ENCODE assay signal across 33 mouse cellular contexts in genomic region chr7:137927371-137927770, GRCm38 (mm10).
"Had no signal": no experiment of that assay in that cellular context is flagged by ENCODE, and none has a peak within 500 bp of the region (broad histone marks: within the 10 kb centered on the region; RNA-seq: fewer than 3 reads in every experiment).

No protein-coding gene starts in this region.

- H3K9ac ChIP-seq: heart, embryonic 12.5 days; heart, embryonic 13.5 days; heart, embryonic 15.5 days; hindbrain, embryonic 12.5 days; hindbrain, embryonic 13.5 days; hindbrain, embryonic 14.5 days; hindbrain, embryonic 15.5 days; intestine, embryonic 15.5 days; kidney, embryonic 15.5 days had no signal

- H3K36me3 ChIP-seq: heart, embryonic 10.5 days; heart, embryonic 12.5 days; heart, embryonic 13.5 days; heart, embryonic 15.5 days; hindbrain, embryonic 10.5 days; hindbrain, embryonic 12.5 days; hindbrain, embryonic 13.5 days; hindbrain, embryonic 15.5 days; intestine, embryonic 15.5 days; kidney, embryonic 15.5 days had no signal

- H3K4me2 ChIP-seq: heart, embryonic 11.5 days; heart, embryonic 12.5 days; heart, embryonic 13.5 days; heart, embryonic 15.5 days; hindbrain, embryonic 12.5 days; hindbrain, embryonic 13.5 days; hindbrain, embryonic 14.5 days; hindbrain, embryonic 15.5 days; intestine, embryonic 15.5 days; kidney, embryonic 15.5 days had no signal

- H3K4me3 ChIP-seq: heart, embryonic 10.5 days; heart, embryonic 12.5 days; heart, embryonic 13.5 days; heart, embryonic 15.5 days; hindbrain, embryonic 10.5 days; hindbrain, embryonic 12.5 days; hindbrain, embryonic 13.5 days; hindbrain, embryonic 15.5 days; intestine, embryonic 15.5 days; kidney, embryonic 15.5 days; layer of hippocampus, adult 2 months had no signal

- DNase-seq: heart, postnatal 10 days; heart, postnatal 14 days; heart, postnatal 36 days; heart, postnatal 4 days; kidney, adult 11 months; kidney, adult 18-20 months; kidney, adult 2 months; kidney, adult 8-10 months; kidney, adult 9 months; kidney, postnatal 10 days; kidney, postnatal 14 days; kidney, postnatal 36 days; kidney, postnatal 4 days; layer of hippocampus, adult 9-11 months; layer of hippocampus, postnatal 36 days had no signal

- H3K4me1 ChIP-seq: hindbrain, embryonic 12.5 days; kidney, embryonic 15.5 days had no signal

- H3K27me3 ChIP-seq: hindbrain, embryonic 12.5 days; hindbrain, embryonic 13.5 days; hindbrain, embryonic 15.5 days; intestine, embryonic 15.5 days; kidney, embryonic 15.5 days had no signal

- H3K27ac ChIP-seq: heart, embryonic 10.5 days; heart, embryonic 13.5 days; heart, embryonic 15.5 days; hindbrain, embryonic 10.5 days; hindbrain, embryonic 12.5 days; hindbrain, embryonic 13.5 days; hindbrain, embryonic 14.5 days; hindbrain, embryonic 15.5 days; hindbrain, postnatal 0 days; intestine, embryonic 15.5 days; kidney, embryonic 15.5 days; kidney, postnatal 0 days; layer of hippocampus, adult 2 months had no signal

- ATAC-seq: hindbrain, postnatal 0 days; inflammation-experienced regulatory T-cells, adult 6 months; intestine, embryonic 15.5 days; intestine, embryonic 16.5 days; intestine, postnatal 0 days had no signal

- H3K9me3 ChIP-seq: heart, embryonic 10.5 days; heart, embryonic 12.5 days; heart, embryonic 13.5 days; heart, embryonic 15.5 days; hindbrain, embryonic 10.5 days; hindbrain, embryonic 12.5 days; hindbrain, embryonic 13.5 days; hindbrain, embryonic 15.5 days; intestine, embryonic 15.5 days; kidney, embryonic 15.5 days had no signal
